Mouse (Mus musculus) cortical plate, adult 2 months (tissue): ENCODE measurements around the gene Rep15.

ENCODE experiments used
- CTCF ChIP-seq: fragments of 200-500 bp; IDR thresholded peaks from 2 replicates; pipeline ENCODE4 v1.5.1; 2011; ENCODE audit warnings: mild to moderate bottlenecking, control low read depth, low read length; ENCODE audit not compliant: insufficient read depth; ENCODE audit errors: extremely low read depth
- POLR2A ChIP-seq: fragments of 200-500 bp; IDR thresholded peaks from 2 replicates; pipeline ENCODE4 v1.6.1; 2011; ENCODE audit warnings: mild to moderate bottlenecking, low read length, control low read depth; ENCODE audit not compliant: insufficient read depth; ENCODE audit errors: extremely low read depth

DNA sequence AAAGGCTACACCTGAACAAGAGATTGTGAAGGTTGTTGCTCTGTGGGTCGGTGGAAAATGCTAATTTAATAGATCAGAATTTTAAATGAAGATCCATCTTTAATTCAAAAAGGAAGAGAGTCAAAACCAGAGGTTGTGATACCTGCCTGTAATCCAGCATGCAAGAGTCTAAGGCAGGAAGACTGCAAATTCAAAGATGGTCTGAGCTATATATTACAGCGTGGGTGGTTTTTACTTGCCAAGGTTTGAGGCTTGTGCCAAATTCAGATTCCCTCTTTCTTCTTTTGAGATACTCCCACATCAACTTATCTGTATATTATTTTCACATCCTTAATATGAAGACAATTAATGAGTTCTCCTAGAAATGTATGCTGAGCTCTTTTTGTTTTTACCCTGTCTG lies 4.0 kb upstream of the Rep15 start:
- TF ChIP-seq CTCF (no peak), POLR2A (no peak)
